Mouse (Mus musculus) megakaryocyte-erythroid progenitor cell, adult 5 weeks (primary cell): ENCODE results near the gene Mab21l3. TPM values are rescaled to one million over a fixed set of nuclear protein-coding genes. Genes with fewer than 3 reads are reported as not detected.

ENCODE experiments used
- polyA plus RNA-seq: library from polyadenylated mRNA; stranded (reverse); fragments of >175 nt; gene quantifications from 2 replicates; pipeline ENCODE4 v1.2.3, GENCODE M21; 2012

Gene Mab21l3
- polyA plus RNA-seq, result not detected in 2 replicates

GRCm38 (mm10) chr3:101848816-101849215 is at the start of gene Mab21l3:
Gene Mab21l3 (minus strand): TSS chr3:101848959.

Other genes starting within 250 kb of the Mab21l3 start
- 355 and 406 TPM in 2 replicates for gene Atp1a1, start 244.3 kb downstream of the Mab21l3 start, polyA plus RNA-seq
- 5.9 and 6.7 TPM in 2 replicates for gene Slc22a15, start 75.5 kb upstream of the Mab21l3 start, polyA plus RNA-seq
- gene Nhlh2, start 161.1 kb upstream of the Mab21l3 start, polyA plus RNA-seq, result not detected in 2 replicates
- gene Casq2, start 237.5 kb upstream of the Mab21l3 start, polyA plus RNA-seq, result not detected in 2 replicates